Mouse (Mus musculus) liver, embryonic 18 days (tissue): ENCODE results near the gene Srsx. TPM values are rescaled to one million over a fixed set of nuclear protein-coding genes. Genes with fewer than 3 reads are reported as not detected.

ENCODE experiments used
- polyA plus RNA-seq: library from polyadenylated mRNA; depleted of rRNA; stranded (reverse); fragments of >200 nt; gene quantifications from 2 replicates; pipeline ENCODE4 v1.2.3, GENCODE M21; 2012; rRNA removed

Srsx gene
- not detected in 2 replicates for polyA plus RNA-seq

GRCm38 (mm10) chrX:123222381-123222780 lies at the start of gene Srsx:
TSS of gene Srsx (minus strand) at chrX:123222481.

GRCm38 (mm10) chrX:123246807-123247206 lies 24.5 kb upstream of the Srsx start, which contains the start of gene Gm17577:
TSS of gene Gm17577 (minus strand) at chrX:123246907.

Other genes starting within 250 kb of the Srsx start
- gene Gm17521, start 192.8 kb downstream of the Srsx start, polyA plus RNA-seq = not detected in 2 replicates
- 1.6 and 1.7 TPM in 2 replicates for gene Cldn34c1, start 119.0 kb downstream of the Srsx start, polyA plus RNA-seq
- gene Gm17577, start 24.4 kb upstream of the Srsx start, polyA plus RNA-seq = not detected in 2 replicates